Mouse (Mus musculus) adrenal gland (tissue): ENCODE data around the gene Pbdc1.
"Not testable (repeated sequence)": the region's sequence is repeated elsewhere in the genome, so short reads cannot be mapped to it uniquely, and the experiment has no call there.

Experiments used
- intact Hi-C: fragments of 180-260 bp; cut with DNase I; formaldehyde crosslinking; loops from one replicate; pipeline ENCODE4 v1.15.1; 2025
- long read RNA-seq, 2 experiments: library from polyadenylated mRNA; unstranded; transcript quantifications; one replicate each; pipeline ENCODE4 v2.0.0; 2020; ENCODE audit warnings: borderline replicate concordance in 1 of 2; ENCODE audit not compliant: insufficient replicate concordance in 1 of 2

Pbdc1 gene
- long read RNA-seq, experiment 1, transcript Pbdc1-201 (6 exons, 2,638 nt) = major isoform, 19 of 34 reads
- long read RNA-seq, experiment 1, transcript Pbdc1-202 (6 exons, 1,239 nt) = minor isoform, 7 of 34 reads
- long read RNA-seq, experiment 1, partial matches to known transcripts = 2 of 34 reads
- long read RNA-seq, experiment 1, other reads (novel, unspliced or antisense) = 6 of 34 reads
- long read RNA-seq, experiment 2, transcript Pbdc1-201 (6 exons, 2,638 nt) = major isoform, 21 of 31 reads
- long read RNA-seq, experiment 2, partial matches to known transcripts = 1 of 31 reads
- long read RNA-seq, experiment 2, other reads (novel, unspliced or antisense) = 7 of 31 reads

GRCm38 (mm10) chrX:105079615-105080092, at the start of gene Pbdc1:
Pbdc1 (plus strand) TSS chrX:105079756.
- intact Hi-C loops = no loop called here

- intact Hi-C loops = no loop called here
These were observed 41.9 kb upstream of the Pbdc1 start for GRCm38 (mm10) chrX:105037666-105038065.

GRCm38 (mm10) chrX:105064294-105064693, 15.3 kb upstream of the Pbdc1 start:
- intact Hi-C loops = no loop called here

GRCm38 (mm10) chrX:105064801-105065200, 14.8 kb upstream of the Pbdc1 start:
- intact Hi-C loops = no loop called here

GRCm38 (mm10) chrX:105069671-105070503, 9.7 kb upstream of the Pbdc1 start:
- intact Hi-C loops = no loop called here

- intact Hi-C loops = no loop called here
These were observed 405 bp upstream of the Pbdc1 start for GRCm38 (mm10) chrX:105079151-105079550.

GRCm38 (mm10) chrX:105080096-105080495, 540 bp downstream of the Pbdc1 start:
- intact Hi-C loops = no loop called here

GRCm38 (mm10) chrX:105083013-105083412, 3.5 kb downstream of the Pbdc1 start:
- intact Hi-C loops = not testable (repeated sequence)

GRCm38 (mm10) chrX:105104175-105104574, 24.6 kb downstream of the Pbdc1 start:
- intact Hi-C loops = no loop called here

GRCm38 (mm10) chrX:105114994-105115393, 35.4 kb downstream of the Pbdc1 start:
- intact Hi-C loops = no loop called here

GRCm38 (mm10) chrX:105120275-105121226, 41.0 kb downstream of the Pbdc1 start, which contains the start of gene Magee1:
Magee1 (plus strand) TSS chrX:105120378.
- intact Hi-C loops = no loop called here

GRCm38 (mm10) chrX:105121227-105121865, 41.8 kb downstream of the Pbdc1 start:
- intact Hi-C loops = no loop called here

- intact Hi-C loops = no loop called here
These were observed 45.3 kb downstream of the Pbdc1 start for GRCm38 (mm10) chrX:105124903-105125302.

- intact Hi-C loops = no loop called here
These were observed 72.4 kb downstream of the Pbdc1 start for GRCm38 (mm10) chrX:105151872-105152461.

GRCm38 (mm10) chrX:105165007-105165406, 85.5 kb downstream of the Pbdc1 start:
- intact Hi-C loops = not testable (repeated sequence)
